Mouse (Mus musculus) right cerebral cortex, postnatal 4 days (tissue): ENCODE results near the gene Zfp385b.

Source experiments
- DNase-seq: peaks from one replicate; pipeline ENCODE4 v3.0.0-alpha.2; 2022

Gene Zfp385b

DNA sequence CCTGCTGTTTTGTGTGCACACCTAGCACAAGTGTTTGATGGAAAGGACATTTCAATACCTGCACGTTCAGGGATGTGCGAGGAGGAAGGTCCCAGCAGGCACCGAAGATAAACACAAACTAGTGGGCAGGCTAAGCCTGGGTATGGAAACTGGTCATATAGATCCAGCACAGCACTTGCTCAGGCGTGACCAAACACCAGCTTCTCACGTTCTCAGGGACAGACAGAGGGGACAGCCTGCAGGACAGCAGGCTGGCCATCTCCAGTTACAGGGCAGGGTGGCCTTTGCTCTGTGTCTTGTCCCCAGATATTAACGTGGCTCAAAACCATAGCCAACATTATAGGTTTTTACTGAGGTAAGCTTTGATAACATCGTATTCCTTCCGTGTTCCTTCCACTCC lies 128.3 kb downstream of the Zfp385b start:
- no peak for DNase-seq

GRCm38 (mm10) chr2:77690316-77690715 lies 129.1 kb downstream of the Zfp385b start:
- DNase-seq: no peak

DNA sequence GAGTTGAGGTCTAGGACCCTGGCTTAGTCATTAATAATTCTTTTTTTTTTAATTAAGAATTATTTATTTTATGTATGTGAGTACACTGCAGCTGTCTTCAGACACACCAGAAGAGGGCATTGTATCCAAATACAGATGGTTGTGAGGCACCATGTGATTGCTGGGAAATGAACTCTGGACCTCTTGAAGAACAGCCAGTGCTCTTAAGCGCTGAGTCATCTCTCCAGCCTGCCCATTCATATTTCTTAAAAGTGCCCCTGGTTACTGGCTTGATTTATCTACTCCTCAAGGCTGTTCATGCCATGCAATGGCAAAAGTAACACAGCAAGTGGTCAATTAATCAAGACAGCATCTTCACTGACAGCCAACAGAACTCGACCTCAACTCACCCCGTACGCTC lies 130.8 kb downstream of the Zfp385b start:
- no peak for DNase-seq

- no peak for DNase-seq
These were observed 135.4 kb downstream of the Zfp385b start for GRCm38 (mm10) chr2:77684088-77684487.

DNA sequence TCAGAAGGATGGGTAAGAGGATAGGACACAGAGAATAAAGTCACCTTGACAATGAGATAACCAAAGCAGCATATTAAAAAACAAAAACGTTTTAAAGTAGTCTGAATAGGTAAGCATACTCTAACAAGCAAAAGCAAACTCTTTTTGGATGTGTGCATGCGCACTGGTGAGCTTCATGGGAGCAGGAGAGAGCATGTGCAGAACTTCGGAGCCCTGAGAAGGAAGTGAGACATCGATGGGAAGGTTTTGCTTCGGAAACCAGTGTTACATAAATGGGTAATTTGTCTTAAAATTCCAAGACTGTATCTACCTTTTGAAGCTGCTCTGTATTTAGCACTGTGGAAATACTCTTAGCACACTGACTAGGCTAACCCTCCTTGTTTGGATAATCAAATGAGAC lies 137.2 kb downstream of the Zfp385b start:
- DNase-seq: no peak

DNA sequence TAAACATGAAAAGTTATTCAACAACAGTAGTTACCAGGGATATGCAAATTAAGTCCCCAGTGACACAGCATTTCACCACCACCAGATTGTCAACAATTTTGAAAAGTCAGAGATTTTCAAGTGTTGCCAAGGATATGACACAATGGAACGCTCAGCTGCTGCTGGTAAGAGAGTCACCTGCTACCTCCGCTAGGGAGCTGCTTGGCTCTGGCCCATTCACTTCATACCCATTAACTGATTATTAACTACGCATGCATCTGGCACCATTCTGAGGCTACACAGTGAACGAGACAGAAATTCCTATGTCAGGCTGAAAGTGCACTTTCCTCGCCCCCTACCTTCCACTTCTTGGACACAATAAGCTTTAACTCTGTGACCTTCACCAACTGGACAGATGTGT lies 137.7 kb downstream of the Zfp385b start:
- no peak for DNase-seq

- no peak for DNase-seq
These were observed 145.7 kb downstream of the Zfp385b start for GRCm38 (mm10) chr2:77673770-77674169.

- DNase-seq: no peak
These were observed 147.1 kb downstream of the Zfp385b start for GRCm38 (mm10) chr2:77672215-77672905.

GRCm38 (mm10) chr2:77662171-77662570 lies 157.3 kb downstream of the Zfp385b start:
- DNase-seq: no peak

DNA sequence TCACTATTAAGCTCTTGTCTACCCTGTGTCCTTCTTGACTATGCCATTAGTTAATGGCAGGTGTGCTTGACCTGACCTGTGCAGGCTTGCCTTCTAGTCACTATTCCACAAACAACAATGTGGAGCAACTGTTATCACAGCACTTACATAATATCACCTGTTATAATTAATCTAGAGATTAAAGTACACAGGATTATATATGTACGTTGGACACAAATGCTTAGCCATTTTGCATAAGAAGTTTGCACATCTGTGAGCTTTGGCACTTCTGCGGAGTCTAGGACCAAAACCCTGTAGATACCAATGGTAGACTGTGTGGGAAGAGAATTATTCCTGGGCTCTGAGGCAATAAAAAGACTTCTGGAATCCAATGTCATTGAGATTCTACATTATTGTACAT lies 165.8 kb downstream of the Zfp385b start:
- DNase-seq: no peak

- DNase-seq: no peak
These were observed 177.8 kb downstream of the Zfp385b start for GRCm38 (mm10) chr2:77641521-77642170.

DNA sequence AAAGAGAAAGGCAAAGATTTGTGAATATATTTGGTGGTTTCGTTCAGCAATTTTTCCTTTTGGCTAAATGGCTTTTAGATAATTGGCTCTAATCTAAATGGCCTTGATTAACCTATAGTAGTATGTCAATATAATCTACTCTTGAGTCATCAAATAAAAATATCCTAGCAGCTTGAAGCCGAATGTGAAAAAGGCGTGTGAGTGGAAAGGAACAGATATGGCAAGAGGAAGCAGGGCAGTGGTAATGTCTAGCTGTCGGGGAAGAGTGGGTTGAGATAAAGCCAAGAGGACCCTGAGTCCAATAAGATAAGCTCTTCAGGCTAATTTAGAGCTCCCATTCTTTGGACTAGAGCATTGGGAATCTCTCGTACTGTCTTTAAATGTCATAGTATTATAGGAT lies 179.4 kb downstream of the Zfp385b start:
- DNase-seq: no peak

GRCm38 (mm10) chr2:77631606-77632005 lies 187.8 kb downstream of the Zfp385b start:
- no peak for DNase-seq

- DNase-seq: no peak
These were observed 191.7 kb downstream of the Zfp385b start for GRCm38 (mm10) chr2:77627622-77628231.

- DNase-seq: no peak
These were observed 200.8 kb downstream of the Zfp385b start for GRCm38 (mm10) chr2:77618686-77619085.

DNA sequence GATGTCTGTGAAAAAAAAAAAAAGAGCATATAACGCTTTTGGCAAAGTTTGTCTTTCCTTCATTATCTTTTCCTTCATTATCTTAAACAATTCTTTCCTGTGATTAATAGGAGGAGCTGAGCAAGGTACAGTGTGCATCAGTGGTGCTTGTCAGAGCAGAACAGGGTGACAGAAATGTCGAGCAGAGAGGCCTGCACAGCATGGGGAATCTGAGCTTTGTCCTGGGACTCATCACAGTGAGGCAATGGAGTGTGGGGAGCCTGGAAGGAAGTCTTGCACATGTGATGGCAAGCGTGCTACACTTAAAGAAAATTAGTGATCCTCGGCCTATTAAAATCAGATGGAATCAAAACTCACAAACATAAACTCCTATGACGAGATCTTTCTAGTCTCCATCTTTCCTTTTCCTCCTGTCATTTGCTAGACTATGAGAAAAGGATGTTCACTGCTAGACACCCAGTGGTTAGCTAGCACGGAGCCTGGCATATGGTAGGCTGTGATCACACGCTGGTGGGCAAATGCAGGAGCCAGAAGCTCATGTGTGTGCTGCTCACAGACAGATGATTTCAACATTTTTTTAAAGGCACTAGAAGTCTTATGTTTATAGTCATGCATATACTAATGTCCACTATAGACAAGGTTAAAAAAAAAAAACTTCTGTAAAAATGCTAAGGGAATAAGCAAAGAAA lies 209.0 kb downstream of the Zfp385b start:
- no peak for DNase-seq

DNA sequence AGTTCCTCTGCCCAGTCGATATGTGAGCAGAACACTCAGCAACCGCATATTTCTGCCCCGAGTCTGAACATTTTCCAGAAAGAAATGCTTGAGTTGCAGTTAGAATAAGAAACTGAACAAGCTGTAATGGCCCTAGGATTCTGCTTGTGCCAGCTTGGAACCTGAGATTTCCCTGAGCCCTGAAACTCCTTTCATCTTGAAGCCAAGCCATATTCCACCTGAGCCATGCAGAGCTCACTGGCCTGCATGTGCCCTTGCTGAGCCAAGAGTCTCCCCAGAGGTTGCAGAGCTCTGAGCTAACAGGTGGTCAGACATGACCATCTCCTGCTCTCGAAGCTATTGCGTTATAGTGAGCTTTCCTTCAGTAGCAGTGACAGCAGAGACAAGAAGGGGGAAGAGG lies 210.0 kb downstream of the Zfp385b start:
- no peak for DNase-seq

GRCm38 (mm10) chr2:77608666-77609065 lies 210.8 kb downstream of the Zfp385b start:
- DNase-seq: no peak

DNA sequence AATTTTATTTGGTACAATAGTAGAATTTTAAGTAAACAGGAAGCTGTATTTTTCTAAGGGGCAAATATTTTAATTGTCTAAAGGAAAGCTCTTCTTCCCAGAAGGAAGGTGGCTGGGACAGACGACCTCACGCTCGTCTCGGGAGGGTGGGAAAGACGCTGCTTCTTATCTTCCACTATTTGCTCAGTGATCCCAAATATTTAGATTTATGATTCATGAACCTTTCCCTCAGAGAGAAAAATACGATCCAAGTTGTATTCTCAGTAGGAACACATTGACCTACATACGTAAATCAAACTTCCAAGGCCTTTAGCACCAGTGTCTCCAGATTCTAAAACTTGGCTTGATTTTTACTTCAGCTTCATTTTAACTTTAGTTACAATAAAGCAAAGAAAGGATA lies 226.0 kb downstream of the Zfp385b start:
- no peak for DNase-seq

GRCm38 (mm10) chr2:77592525-77592924 lies 226.9 kb downstream of the Zfp385b start:
- DNase-seq: no peak

DNA sequence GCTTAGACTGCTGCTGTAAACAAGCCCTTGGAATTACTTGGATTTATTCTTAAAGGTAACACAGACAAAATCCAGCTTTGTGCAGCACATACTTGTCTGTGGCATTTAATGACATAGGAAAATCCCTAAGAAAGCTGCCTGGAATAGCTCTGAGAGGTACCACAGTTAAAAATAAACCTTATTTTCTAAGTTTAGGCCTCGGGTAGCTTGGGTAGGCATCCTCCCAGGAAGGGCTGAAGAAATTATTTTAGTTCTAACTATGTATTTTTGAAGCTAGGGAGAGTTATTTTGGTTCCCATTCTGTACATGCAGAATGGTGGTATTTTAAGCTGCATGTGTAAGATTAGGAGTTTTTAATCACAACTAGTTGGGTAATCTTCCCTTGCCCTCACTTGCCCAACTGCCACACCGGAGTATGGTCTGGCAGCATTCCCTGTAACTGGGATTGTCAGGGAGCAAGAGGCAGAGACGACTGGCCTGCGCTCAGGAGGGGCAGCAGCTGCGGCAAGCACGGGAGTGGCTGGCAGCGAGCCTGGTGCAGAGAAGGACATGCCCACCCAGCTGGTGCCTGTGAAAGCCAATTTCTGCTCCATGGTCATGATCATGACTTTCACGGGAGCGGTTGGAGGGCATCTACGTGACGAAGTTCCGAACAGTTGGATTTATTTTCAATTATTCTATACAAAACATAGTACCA lies 230.1 kb downstream of the Zfp385b start:
- peak; percentile 70 for DNase-seq

GRCm38 (mm10) chr2:77587387-77587786 lies 232.1 kb downstream of the Zfp385b start:
- DNase-seq: no peak
